Mouse (Mus musculus): Measurements from ENCODE around the gene Rassf4. TPM values are rescaled to one million over a fixed set of nuclear protein-coding genes. Genes with fewer than 3 reads are reported as not detected.

Rassf4 gene
- total and polyA plus RNA-seq, 3 experiments, result 0.08 TPM; not detected in 1

- H3K9me3 ChIP-seq (replicated peaks; ENCODE audit: insufficient read depth, low read length), result no peaks in the 10 kb centered on the region
- no peaks in the 10 kb centered on the region for H3K36me3 ChIP-seq (ENCODE audit: control insufficient read depth in 1 of 2, insufficient read depth in 2 of 2, low read length in 2 of 2)
- no peak for TF ChIP-seq ELF1 (IDR thresholded peaks at IDR 0.05; ENCODE audit: low read depth, low read length)
- TF ChIP-seq TCF12 (IDR thresholded peaks at IDR 0.05; ENCODE audit: low read depth, low read length), result no peak
- no peak for TF ChIP-seq CHD2 (IDR thresholded peaks at IDR 0.05; ENCODE audit: low read length)
- TF ChIP-seq ZMIZ1 (IDR thresholded peaks at IDR 0.05; ENCODE audit: low read depth, low read length), result no peak
- TF ChIP-seq MAFK (IDR thresholded peaks at IDR 0.05; ENCODE audit: borderline replicate concordance, low read depth, low read length), result no peak
- no peak for TF ChIP-seq POLR2A (IDR thresholded peaks at IDR 0.05; ENCODE audit: control insufficient read depth in 1 of 2, insufficient read depth in 1 of 2, low read depth in 1 of 2, low read length in 2 of 2, poor library complexity in 1 of 2)
- no peak for TF ChIP-seq NRF1 (IDR thresholded peaks at IDR 0.05; ENCODE audit: insufficient read depth, low read depth, low read length, poor library complexity, severe bottlenecking)
- TF ChIP-seq RAD21 (IDR thresholded peaks at IDR 0.05; ENCODE audit: low read depth, low read length), result no peak
- no peak for DNase-seq (ENCODE audit: low read depth, low spot score)
- H3K27ac ChIP-seq (ENCODE audit: control insufficient read depth, low read depth, low read length), result no peak overlapping the region
- no peaks in the 10 kb centered on the region for H3K79me2 ChIP-seq (ENCODE audit: control insufficient read depth, insufficient read depth, low read length, poor library complexity)
- H3K9ac ChIP-seq (ENCODE audit: control insufficient read depth, low read depth, low read length, poor library complexity, severe bottlenecking), result no peak overlapping the region
- no peak overlapping the region for H3K4me3 ChIP-seq (ENCODE audit: control insufficient read depth in 1 of 2, insufficient read depth in 1 of 2, low read depth in 2 of 2, low read length in 2 of 2)
- H3K4me1 ChIP-seq (ENCODE audit: control insufficient read depth in 1 of 2, insufficient read depth in 2 of 2, low read length in 2 of 2), result no peaks in the 10 kb centered on the region
- no peaks in the 10 kb centered on the region for H3K27me3 ChIP-seq (ENCODE audit: control insufficient read depth in 1 of 2, insufficient read depth in 2 of 2, low read length in 2 of 2)
Measured at GRCm38 (mm10) chr6:116718361-116718760, 44.6 kb upstream of the Rassf4 start.

DNA sequence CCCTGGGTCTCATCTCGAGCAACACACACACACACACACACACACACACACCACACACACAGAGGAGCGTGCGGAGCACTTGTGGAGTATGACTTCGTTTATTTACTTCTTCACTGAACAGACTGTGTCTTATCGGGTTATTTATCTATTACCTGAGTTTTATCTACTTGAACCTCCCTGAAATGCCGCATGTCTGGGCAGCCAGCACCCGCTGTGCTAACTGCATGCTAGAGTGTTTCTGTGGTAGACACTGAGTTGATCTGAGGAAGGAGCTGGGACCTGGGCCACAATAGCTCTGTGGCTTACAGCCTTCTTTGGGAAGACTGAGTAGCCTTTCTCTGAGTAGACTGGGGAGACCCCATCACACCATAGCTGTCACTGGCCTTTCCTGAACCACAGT lies 44.1 kb upstream of the Rassf4 start:
- H3K9me3 ChIP-seq (replicated peaks; ENCODE audit: insufficient read depth, low read length), result no peaks in the 10 kb centered on the region

GRCm38 (mm10) chr6:116716666-116717065 lies 42.9 kb upstream of the Rassf4 start, which contains the start of gene Tmem72:
Gene Tmem72 (minus strand): TSS chr6:116716913.
- DNase-seq (ENCODE audit: low read depth, low spot score), result no peak
- no peak within 1 kb of the TSS for H3K27ac ChIP-seq (ENCODE audit: control insufficient read depth, low read depth, low read length)
- no peak within 1 kb of the TSS for H3K9ac ChIP-seq (ENCODE audit: control insufficient read depth, low read depth, low read length, poor library complexity, severe bottlenecking)
- no peaks in the 10 kb centered on the region for H3K36me3 ChIP-seq (ENCODE audit: control insufficient read depth in 1 of 2, insufficient read depth in 2 of 2, low read length in 2 of 2)
- H3K79me2 ChIP-seq (ENCODE audit: control insufficient read depth, insufficient read depth, low read length, poor library complexity), result no peaks in the 10 kb centered on the region
- no peaks in the 10 kb centered on the region for H3K4me1 ChIP-seq (ENCODE audit: control insufficient read depth in 1 of 2, insufficient read depth in 2 of 2, low read length in 2 of 2)
- H3K9me3 ChIP-seq (replicated peaks; ENCODE audit: insufficient read depth, low read length), result no peaks in the 10 kb centered on the region
- H3K27me3 ChIP-seq (ENCODE audit: control insufficient read depth in 1 of 2, insufficient read depth in 2 of 2, low read length in 2 of 2), result no peaks in the 10 kb centered on the region
- H3K4me3 ChIP-seq (ENCODE audit: control insufficient read depth in 1 of 2, insufficient read depth in 1 of 2, low read depth in 2 of 2, low read length in 2 of 2), result no peak within 1 kb of the TSS
- no peak for TF ChIP-seq GABPA (IDR thresholded peaks at IDR 0.05; ENCODE audit: low read depth, low read length)
- no peak for TF ChIP-seq MYB (IDR thresholded peaks at IDR 0.05; ENCODE audit: low read depth, low read length)
- no peak for TF ChIP-seq MEF2A (IDR thresholded peaks at IDR 0.05; ENCODE audit: extremely low read depth, insufficient replicate concordance, low read depth, low read length, poor library complexity, severe bottlenecking)
- no peak for TF ChIP-seq JUND (IDR thresholded peaks at IDR 0.05; ENCODE audit: low read depth, low read length)
- TF ChIP-seq SMC3 (IDR thresholded peaks at IDR 0.05; ENCODE audit: low read depth, low read length), result no peak
- no peak for TF ChIP-seq KAT2A (conservative IDR thresholded peaks at IDR 0.05; ENCODE audit: low read depth, low read length)
- no peak for TF ChIP-seq MXI1 (IDR thresholded peaks at IDR 0.05; ENCODE audit: low read depth, low read length)
- TF ChIP-seq POLR2AphosphoS2 (IDR thresholded peaks at IDR 0.05; ENCODE audit: low read length), result no peak
- TF ChIP-seq CHD2 (IDR thresholded peaks at IDR 0.05; ENCODE audit: low read length), result no peak
- TF ChIP-seq SIN3A (IDR thresholded peaks at IDR 0.05; ENCODE audit: low read length), result no peak

More for the DNA sequence above, 44.1 kb upstream of the Rassf4 start:
- Histone ChIP-seq H3K4me1 (ENCODE audit: control insufficient read depth in 1 of 2, insufficient read depth in 2 of 2, low read length in 2 of 2) (no peaks in the 10 kb centered on the region), H3K79me2 (ENCODE audit: control insufficient read depth, insufficient read depth, low read length, poor library complexity) (no peaks in the 10 kb centered on the region), H3K27me3 (ENCODE audit: control insufficient read depth in 1 of 2, insufficient read depth in 2 of 2, low read length in 2 of 2) (no peaks in the 10 kb centered on the region), H3K36me3 (ENCODE audit: control insufficient read depth in 1 of 2, insufficient read depth in 2 of 2, low read length in 2 of 2) (no peaks in the 10 kb centered on the region), H3K9ac (ENCODE audit: control insufficient read depth, low read depth, low read length, poor library complexity, severe bottlenecking) (no peak overlapping the region), H3K4me3 (ENCODE audit: control insufficient read depth in 1 of 2, insufficient read depth in 1 of 2, low read depth in 2 of 2, low read length in 2 of 2) (no peak overlapping the region), H3K27ac (ENCODE audit: control insufficient read depth, low read depth, low read length) (no peak overlapping the region)
- TF ChIP-seq MAX (IDR thresholded peaks at IDR 0.05; ENCODE audit: low read length) (no peak), MYC (IDR thresholded peaks at IDR 0.05; ENCODE audit: low read depth, low read length) (no peak), MAZ (IDR thresholded peaks at IDR 0.05; ENCODE audit: low read depth, low read length) (no peak), JUND (IDR thresholded peaks at IDR 0.05; ENCODE audit: low read depth, low read length) (no peak), CHD1 (IDR thresholded peaks at IDR 0.05; ENCODE audit: low read depth, low read length) (no peak), ETS1 (IDR thresholded peaks at IDR 0.05; ENCODE audit: low read depth, low read length) (no peak), RCOR1 (IDR thresholded peaks at IDR 0.05; ENCODE audit: low read depth, low read length) (no peak), NRF1 (IDR thresholded peaks at IDR 0.05; ENCODE audit: insufficient read depth, low read depth, low read length, poor library complexity, severe bottlenecking) (no peak)
- no peak for DNase-seq (ENCODE audit: low read depth, low spot score)

Data from MEL (cell line).